8 mouse cellular contexts compared by ENCODE assay signal in the genomic region with DNA sequence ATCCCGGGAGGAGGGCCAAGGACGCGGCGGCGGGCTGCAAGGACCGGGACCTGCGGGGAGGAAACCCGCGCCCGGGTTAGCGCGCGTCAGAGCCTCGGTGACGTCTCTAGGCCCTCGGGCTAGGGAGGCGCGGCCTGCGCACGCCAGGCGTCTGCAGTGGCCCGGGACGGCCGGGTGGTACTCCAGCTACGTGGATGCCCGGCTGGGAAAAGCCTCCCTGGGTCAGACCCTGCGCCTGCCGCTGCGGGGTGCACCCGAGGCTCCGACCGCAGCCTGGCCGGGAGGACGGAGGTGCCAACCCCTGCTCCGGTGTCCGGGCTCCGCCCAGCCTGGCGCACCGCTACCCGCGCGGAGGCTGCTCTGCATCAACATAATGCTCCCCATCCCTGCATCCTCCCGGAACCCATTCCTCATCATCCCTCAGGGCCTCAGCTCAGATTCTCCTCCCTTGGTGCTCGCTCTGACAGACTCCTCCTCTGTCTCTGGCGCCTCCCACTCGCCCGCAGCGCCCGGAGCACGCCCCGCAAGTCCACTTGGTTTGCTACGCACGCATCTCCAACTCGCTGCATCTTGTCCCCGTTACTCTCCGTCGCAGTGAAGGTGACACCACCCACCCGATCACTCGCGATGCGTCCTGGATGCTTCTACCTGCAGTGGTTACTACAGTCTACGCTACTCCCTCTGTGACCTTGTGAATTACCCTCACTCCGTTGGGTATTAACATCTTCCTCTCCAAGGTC. TPM values are rescaled to one million over a fixed set of nuclear protein-coding genes. Genes with fewer than 3 reads are reported as not detected.
DNase-seq lines count a peak whose midpoint lies in the region; ATAC-seq and TF ChIP-seq lines count a peak whose summit lies in the region.

No protein-coding gene starts in this region.

- TF ChIP-seq CTCF in liver, adult 2 months (IDR thresholded peaks at IDR 0.05; ENCODE audit: low read depth, low read length): no peak

- H3K4me2 ChIP-seq in embryonic facial prominence, embryonic 14.5 days (ENCODE audit: low read depth, low read length): peak overlapping the region; percentile 98
- H3K4me2 ChIP-seq in heart, embryonic 11.5 days: peak overlapping the region; percentile 99
- peak overlapping the region; percentile 100 for H3K4me2 ChIP-seq in kidney, embryonic 15.5 days
- peak overlapping the region; percentile 99 for H3K4me2 ChIP-seq in stomach, embryonic 16.5 days (ENCODE audit: low read depth, low read length)

- WGBS in embryonic facial prominence, embryonic 14.5 days: under 1% methylated on average over 39 of the region's 63 CpGs
- WGBS in heart, embryonic 11.5 days (ENCODE audit: insufficient replicate concordance): 0% methylated on average over 63 of the region's 63 CpGs
- WGBS in kidney, embryonic 15.5 days: under 1% methylated on average over 63 of the region's 63 CpGs
- 1% methylated on average over 63 of the region's 63 CpGs for WGBS in liver, adult 2 months
- WGBS in stomach, embryonic 16.5 days: under 1% methylated on average over 63 of the region's 63 CpGs

- no peaks in the 10 kb centered on the region for H3K9me3 ChIP-seq in embryonic facial prominence, embryonic 14.5 days (ENCODE audit: control insufficient read depth, low read length)
- no peaks in the 10 kb centered on the region for H3K9me3 ChIP-seq in heart, embryonic 11.5 days (replicated peaks; ENCODE audit: control insufficient read depth, low read length)
- H3K9me3 ChIP-seq in kidney, embryonic 15.5 days (replicated peaks): no peaks in the 10 kb centered on the region
- H3K9me3 ChIP-seq in stomach, embryonic 16.5 days (replicated peaks; ENCODE audit: control insufficient read depth, low read length): no peaks in the 10 kb centered on the region

- no peaks in the 10 kb centered on the region for H3K36me3 ChIP-seq in embryonic facial prominence, embryonic 14.5 days (ENCODE audit: control insufficient read depth, insufficient read depth, low read length)
- H3K36me3 ChIP-seq in heart, embryonic 11.5 days (ENCODE audit: control insufficient read depth, insufficient read depth, low read length): no peaks in the 10 kb centered on the region
- no peaks in the 10 kb centered on the region for H3K36me3 ChIP-seq in kidney, embryonic 15.5 days
- H3K36me3 ChIP-seq in liver, adult 2 months (ENCODE audit: control insufficient read depth, insufficient read depth, low read length): no peaks in the 10 kb centered on the region
- no peaks in the 10 kb centered on the region for H3K36me3 ChIP-seq in stomach, embryonic 16.5 days (ENCODE audit: control insufficient read depth, insufficient read depth, low read length)

- H3K9ac ChIP-seq in embryonic facial prominence, embryonic 14.5 days (ENCODE audit: low read depth, low read length): peak overlapping the region; percentile 69
- peak overlapping the region; percentile 65 for H3K9ac ChIP-seq in heart, embryonic 11.5 days (ENCODE audit: low read depth, low read length)
- peak overlapping the region; percentile 40 for H3K9ac ChIP-seq in kidney, embryonic 15.5 days
- H3K9ac ChIP-seq in liver, adult 2 months (ENCODE audit: low read depth, low read length): peak overlapping the region; percentile 44
- peak overlapping the region; percentile 73 for H3K9ac ChIP-seq in stomach, embryonic 16.5 days (ENCODE audit: low read length)

- peaks cover 27% of the 10 kb centered on the region for H3K4me1 ChIP-seq in embryonic facial prominence, embryonic 14.5 days (ENCODE audit: control insufficient read depth, insufficient read depth, low read length)
- peaks cover 13% of the 10 kb centered on the region; the same call in 1 of the 2 replicates for H3K4me1 ChIP-seq in heart, embryonic 11.5 days (ENCODE audit: control insufficient read depth, insufficient read depth, low read length)
- H3K4me1 ChIP-seq in kidney, embryonic 15.5 days: peaks cover 38% of the 10 kb centered on the region
- peaks cover 5% of the 10 kb centered on the region; the same call in 1 of the 2 replicates for H3K4me1 ChIP-seq in liver, adult 2 months (ENCODE audit: control insufficient read depth, insufficient read depth, low read length)
- peaks cover 18% of the 10 kb centered on the region for H3K4me1 ChIP-seq in stomach, embryonic 16.5 days (ENCODE audit: control insufficient read depth, insufficient read depth, low read length)

- no peaks in the 10 kb centered on the region for H3K79me2 ChIP-seq in liver, adult 2 months (ENCODE audit: control insufficient read depth, insufficient read depth, low read length)

- no peak overlapping the region; the same call in 1 of the 2 replicates for H3K27ac ChIP-seq in embryonic facial prominence, embryonic 14.5 days (replicated peaks; ENCODE audit: low read depth, low read length)
- H3K27ac ChIP-seq in heart, embryonic 11.5 days (ENCODE audit: low read depth, low read length): no peak overlapping the region
- no peak overlapping the region for H3K27ac ChIP-seq in kidney, embryonic 15.5 days
- no peak overlapping the region for H3K27ac ChIP-seq in liver, adult 2 months (replicated peaks; ENCODE audit: insufficient read depth, low read depth, low read length)
- H3K27ac ChIP-seq in stomach, embryonic 16.5 days (ENCODE audit: low read length): 0 out of 2 replicates have a peak overlapping the region, but pooled peaks have one; percentile 14

- peak overlapping the region; percentile 64 for H3K4me3 ChIP-seq in embryonic facial prominence, embryonic 14.5 days (ENCODE audit: low read depth, low read length)
- H3K4me3 ChIP-seq in heart, embryonic 11.5 days (ENCODE audit: low read depth, low read length): peak overlapping the region; percentile 65
- H3K4me3 ChIP-seq in kidney, embryonic 15.5 days (replicated peaks): peak overlapping the region; percentile 61
- H3K4me3 ChIP-seq in liver, adult 2 months (ENCODE audit: insufficient read depth, low read depth, low read length): peak overlapping the region; percentile 52
- H3K4me3 ChIP-seq in stomach, embryonic 16.5 days (replicated peaks; ENCODE audit: low read length): peak overlapping the region; percentile 69

- peak; percentile 59 for DNase-seq in 3134 (ENCODE audit: extremely low read depth, insufficient read length, low spot score)
- peak; percentile 71 for DNase-seq in adrenal gland, adult 8-10 months
- peak; percentile 60 for DNase-seq in embryonic facial prominence, embryonic 14.5 days (ENCODE audit: low spot score)
- no peak for DNase-seq in liver, adult 2 months (ENCODE audit: extremely low read depth, low read depth, low spot score)

- ATAC-seq in embryonic facial prominence, embryonic 14.5 days (ENCODE audit: low read depth): peak; percentile 41
- ATAC-seq in heart, embryonic 11.5 days (replicated peaks; ENCODE audit: insufficient number of reproducible peaks, low FRiP score, low TSS enrichment): peak; percentile 49
- ATAC-seq in kidney, embryonic 15.5 days (replicated peaks; ENCODE audit: low FRiP score): peak; percentile 49
- 0 out of 2 replicates have a peak, but pooled peaks have one; percentile 39 for ATAC-seq in monocyte, adult 5-6 weeks (replicated peaks; ENCODE audit: insufficient number of reproducible peaks, low FRiP score, low TSS enrichment, poor library complexity, severe bottlenecking)
- ATAC-seq in stomach, embryonic 16.5 days (ENCODE audit: insufficient read depth, low FRiP score): peak; percentile 31; the same call in 1 of the 2 replicates

- TF ChIP-seq POLR2A in liver, adult 2 months (IDR thresholded peaks at IDR 0.05; ENCODE audit: extremely low read depth, insufficient read depth, low read length): no peak

- H3K27me3 ChIP-seq in embryonic facial prominence, embryonic 14.5 days (replicated peaks; ENCODE audit: control insufficient read depth, insufficient read depth, low read length): peaks cover 29% of the 10 kb centered on the region
- H3K27me3 ChIP-seq in heart, embryonic 11.5 days (ENCODE audit: control insufficient read depth, insufficient read depth, low read length): peaks cover 26% of the 10 kb centered on the region
- peaks cover 47% of the 10 kb centered on the region for H3K27me3 ChIP-seq in kidney, embryonic 15.5 days
- no peaks in the 10 kb centered on the region for H3K27me3 ChIP-seq in liver, adult 2 months (ENCODE audit: control insufficient read depth, insufficient read depth, low read length)
- H3K27me3 ChIP-seq in stomach, embryonic 16.5 days (ENCODE audit: control insufficient read depth, insufficient read depth, low read length): peaks cover 13% of the 10 kb centered on the region

RNA-seq across cellular contexts. Expression of a gene that starts 33.3 kb away (rescaled TPM):
- total RNA-seq in adrenal gland, adult 8-10 months (2022): 100 to 1,000 TPM in 1 of 4 experiments, 10 to 100 TPM in 3; 65.0 to 107 (median 75.6) TPM
- polyA plus RNA-seq in embryonic facial prominence, embryonic 14.5 days (2014; fragmentation: Nextera tagmentation; extraction: Ambion mirVana): 21.0 and 24.8 TPM in 2 replicates
- polyA plus RNA-seq in heart, embryonic 11.5 days (2014; fragmentation: Nextera tagmentation; extraction: Ambion mirVana): 18.8 and 25.5 TPM in 2 replicates
- 28.7 and 32.3 TPM in 2 replicates for polyA plus RNA-seq in kidney, embryonic 15.5 days (2015; fragmentation: Nextera tagmentation; extraction: Ambion mirVana)
- total RNA-seq in liver, adult 2 months (2014; rRNA removed): 14.5 and 14.8 TPM in 2 replicates
- 8.3 and 11.4 TPM in 2 replicates for polyA plus RNA-seq in liver, adult 2 months (2012; rRNA removed)
- total RNA-seq in monocyte, adult 5-6 weeks (2017): 96.6 to 144 TPM (median 103 TPM) in 3 replicates
- polyA plus RNA-seq in stomach, embryonic 16.5 days (2015; fragmentation: Nextera tagmentation; extraction: Ambion mirVana): 21.2 and 23.8 TPM in 2 replicates

RNA-seq across cellular contexts. Expression of a gene that starts 35.3 kb away (rescaled TPM):
- 10 to 100 TPM in 2 of 4 experiments, 1 to 10 TPM in 2; 5.2 to 22.4 (median 9.8) TPM for total RNA-seq in adrenal gland, adult 8-10 months (2022)
- 42.6 and 56.6 TPM in 2 replicates for polyA plus RNA-seq in embryonic facial prominence, embryonic 14.5 days (2014; fragmentation: Nextera tagmentation; extraction: Ambion mirVana)
- polyA plus RNA-seq in heart, embryonic 11.5 days (2014; fragmentation: Nextera tagmentation; extraction: Ambion mirVana): 8.2 TPM in 2 replicates
- 14.0 and 14.9 TPM in 2 replicates for polyA plus RNA-seq in kidney, embryonic 15.5 days (2015; fragmentation: Nextera tagmentation; extraction: Ambion mirVana)
- total RNA-seq in liver, adult 2 months (2014; rRNA removed): 0.18 and 0.20 TPM in 2 replicates
- polyA plus RNA-seq in liver, adult 2 months (2012; rRNA removed): 0.40 and 0.68 TPM in 2 replicates
- 0.78 TPM in 1 of 3 replicates, not detected in the others for total RNA-seq in monocyte, adult 5-6 weeks (2017)
- polyA plus RNA-seq in stomach, embryonic 16.5 days (2015; fragmentation: Nextera tagmentation; extraction: Ambion mirVana): 21.7 and 24.5 TPM in 2 replicates
